Mouse (Mus musculus) embryonic facial prominence, embryonic 14.5 days (tissue): Measurements from ENCODE around the gene Tom1l2. TPM values are rescaled to one million over a fixed set of nuclear protein-coding genes. Genes with fewer than 3 reads are reported as not detected.

ENCODE experiments used
- ATAC-seq: fragments of 200-750 bp; cut with Nextera tagmentation; 2 replicates; pipeline ENCODE4 v1.8.0; 2017; ENCODE audit warnings: low read depth, moderate number of reproducible peaks, moderate TSS enrichment
- DNase-seq: peaks from one replicate; pipeline ENCODE4 v3.0.0-alpha.2; 2015; ENCODE audit warnings: low spot score
- H3K27ac ChIP-seq: fragments of 300-500 bp; sonication (generic); replicated peaks from 2 replicates; pipeline ENCODE4 v1.5.1; 2014; ENCODE audit warnings: low read depth, mild to moderate bottlenecking, low read length, moderate library complexity
- H3K27me3 ChIP-seq: fragments of 300-500 bp; sonication (generic); replicated peaks from 2 replicates; pipeline ENCODE4 v1.6.1; 2014; ENCODE audit warnings: low read length; ENCODE audit not compliant: control insufficient read depth, insufficient read depth
- H3K36me3 ChIP-seq: fragments of 300-500 bp; sonication (generic); 2 replicates; pipeline ENCODE4 v1.6.1; 2014; ENCODE audit warnings: low read length, mixed read lengths; ENCODE audit not compliant: control insufficient read depth, insufficient read depth
- H3K4me1 ChIP-seq: fragments of 300-500 bp; sonication (generic); 2 replicates; pipeline ENCODE4 v1.6.1; 2014; ENCODE audit warnings: antibody characterized with exemption, low read length; ENCODE audit not compliant: control insufficient read depth, insufficient read depth
- H3K4me2 ChIP-seq: fragments of 300-500 bp; sonication (generic); 2 replicates; pipeline ENCODE4 v1.6.1; 2014; ENCODE audit warnings: low read depth, mild to moderate bottlenecking, low read length, moderate library complexity, mixed read lengths
- H3K4me3 ChIP-seq: fragments of 300-500 bp; sonication (generic); 2 replicates; pipeline ENCODE4 v1.5.1; 2014; ENCODE audit warnings: low read depth, mild to moderate bottlenecking, low read length
- H3K9ac ChIP-seq: fragments of 300-500 bp; sonication (generic); 2 replicates; pipeline ENCODE4 v1.6.1; 2014; ENCODE audit warnings: low read depth, mild to moderate bottlenecking, low read length, moderate library complexity, mixed read lengths
- H3K9me3 ChIP-seq: fragments of 300-500 bp; sonication (generic); 2 replicates; pipeline ENCODE4 v1.6.1; 2016; ENCODE audit warnings: low read length; ENCODE audit not compliant: control insufficient read depth
- WGBS: fragments of 180-500 bp; shearing (Covaris S2); extraction: QIAGEN DNeasy Blood & Tissue Kit; methylation state at CpG from one replicate; pipeline ENCODE4 v1.1.7; 2014; 5-methylcytosine and 5-hydroxymethylcytosine counted together
- polyA plus RNA-seq: library from polyadenylated mRNA; unstranded; fragments of >200 nt; fragmentation: Nextera tagmentation; extraction: Ambion mirVana; gene quantifications from 2 replicates; pipeline ENCODE4 v1.2.1, GENCODE M21; 2014

Gene Tom1l2
- polyA plus RNA-seq, 1 experiment from 2014 or later: 23.4 TPM

GRCm38 (mm10) chr11:60200384-60200783, 152.3 kb downstream of the Tom1l2 start:
- H3K4me2 ChIP-seq: no peak overlapping the region
- ATAC-seq: no peak
- no peak overlapping the region for H3K9ac ChIP-seq
- 92% methylated on average over 11 of the region's 11 CpGs for WGBS
- H3K27me3 ChIP-seq: no peaks in the 10 kb centered on the region
- H3K9me3 ChIP-seq: no peaks in the 10 kb centered on the region
- no peak overlapping the region for H3K27ac ChIP-seq
- no peak overlapping the region for H3K4me3 ChIP-seq
- H3K4me1 ChIP-seq: no peaks in the 10 kb centered on the region
- peaks cover 94% of the 10 kb centered on the region for H3K36me3 ChIP-seq
- no peak for DNase-seq

GRCm38 (mm10) chr11:60199702-60200184, 153.0 kb downstream of the Tom1l2 start:
- peak; percentile 74 for ATAC-seq
- H3K36me3 ChIP-seq: peaks cover 94% of the 10 kb centered on the region
- no peak overlapping the region for H3K9ac ChIP-seq

GRCm38 (mm10) chr11:60198651-60199050, 154.1 kb downstream of the Tom1l2 start:
- Histone ChIP-seq H3K27ac (no peak overlapping the region), H3K36me3 (peaks cover 94% of the 10 kb centered on the region)
- no peak for ATAC-seq

More at GRCm38 (mm10) chr11:60199702-60200184, 153.0 kb downstream of the Tom1l2 start:
- H3K27ac ChIP-seq: no peak overlapping the region; the same call in 1 of the 2 replicates
- WGBS: 24% methylated on average over 18 of the region's 18 CpGs
- H3K4me2 ChIP-seq: no peak overlapping the region
- DNase-seq: peak; percentile 90
- no peaks in the 10 kb centered on the region for H3K27me3 ChIP-seq
- H3K9me3 ChIP-seq: peaks cover 4% of the 10 kb centered on the region
- no peaks in the 10 kb centered on the region for H3K4me1 ChIP-seq
- no peak overlapping the region for H3K4me3 ChIP-seq

GRCm38 (mm10) chr11:60197998-60198619, 154.6 kb downstream of the Tom1l2 start:
- H3K27me3 ChIP-seq: no peaks in the 10 kb centered on the region
- H3K27ac ChIP-seq: no peak overlapping the region; the same call in 1 of the 2 replicates
- H3K4me3 ChIP-seq: no peak overlapping the region
- DNase-seq: no peak
- no peaks in the 10 kb centered on the region for H3K4me1 ChIP-seq
- no peak for ATAC-seq
- H3K9me3 ChIP-seq: peaks cover 11% of the 10 kb centered on the region
- no peak overlapping the region for H3K9ac ChIP-seq
- peaks cover 94% of the 10 kb centered on the region for H3K36me3 ChIP-seq
- WGBS: 77% methylated on average over 22 of the region's 24 CpGs
- no peak overlapping the region for H3K4me2 ChIP-seq

More at GRCm38 (mm10) chr11:60198651-60199050, 154.1 kb downstream of the Tom1l2 start:
- H3K4me1 ChIP-seq: no peaks in the 10 kb centered on the region
- H3K9ac ChIP-seq: no peak overlapping the region
- no peak overlapping the region for H3K4me2 ChIP-seq
- no peak for DNase-seq
- H3K27me3 ChIP-seq: no peaks in the 10 kb centered on the region
- WGBS: 80% methylated on average over 12 of the region's 12 CpGs
- peaks cover 11% of the 10 kb centered on the region for H3K9me3 ChIP-seq
- H3K4me3 ChIP-seq: no peak overlapping the region

- Histone ChIP-seq H3K4me2 (no peak overlapping the region), H3K27ac (no peak overlapping the region), H3K4me1 (no peaks in the 10 kb centered on the region), H3K4me3 (no peak overlapping the region), H3K36me3 (peaks cover 93% of the 10 kb centered on the region), H3K9me3 (peaks cover 11% of the 10 kb centered on the region), H3K27me3 (no peaks in the 10 kb centered on the region), H3K9ac (no peak overlapping the region)
- ATAC-seq: no peak
- 83% methylated on average over 5 of the region's 5 CpGs for WGBS
- no peak for DNase-seq
Measured at GRCm38 (mm10) chr11:60196344-60196743, 156.4 kb downstream of the Tom1l2 start.

GRCm38 (mm10) chr11:60195108-60195507, 157.6 kb downstream of the Tom1l2 start:
- no peak overlapping the region for H3K4me3 ChIP-seq
- no peaks in the 10 kb centered on the region for H3K4me1 ChIP-seq
- DNase-seq (no peak), ATAC-seq (no peak)
- no peak overlapping the region for H3K9ac ChIP-seq
- peaks cover 93% of the 10 kb centered on the region for H3K36me3 ChIP-seq
- no peak overlapping the region for H3K4me2 ChIP-seq
- no peak overlapping the region for H3K27ac ChIP-seq
- H3K9me3 ChIP-seq: peaks cover 11% of the 10 kb centered on the region
- H3K27me3 ChIP-seq: no peaks in the 10 kb centered on the region

- DNase-seq: no peak
- Histone ChIP-seq H3K27me3 (no peaks in the 10 kb centered on the region), H3K27ac (no peak overlapping the region), H3K4me1 (no peaks in the 10 kb centered on the region), H3K9me3 (peaks cover 11% of the 10 kb centered on the region), H3K36me3 (peaks cover 96% of the 10 kb centered on the region), H3K4me2 (no peak overlapping the region), H3K9ac (no peak overlapping the region), H3K4me3 (no peak overlapping the region)
- WGBS: 81% methylated on average over 4 of the region's 4 CpGs
- ATAC-seq: no peak
Measured at GRCm38 (mm10) chr11:60193556-60193955, 159.1 kb downstream of the Tom1l2 start.

GRCm38 (mm10) chr11:60192534-60192933, 160.2 kb downstream of the Tom1l2 start:
- Histone ChIP-seq H3K27ac (no peak overlapping the region), H3K4me3 (no peak overlapping the region), H3K36me3 (peaks cover 96% of the 10 kb centered on the region), H3K9ac (no peak overlapping the region), H3K4me1 (no peaks in the 10 kb centered on the region), H3K27me3 (no peaks in the 10 kb centered on the region), H3K9me3 (peaks cover 11% of the 10 kb centered on the region), H3K4me2 (no peak overlapping the region)
- DNase-seq (no peak), ATAC-seq (no peak)
- WGBS: 80% methylated on average over 6 of the region's 6 CpGs

GRCm38 (mm10) chr11:60190055-60190641, 162.6 kb downstream of the Tom1l2 start:
- Histone ChIP-seq H3K9ac (no peak overlapping the region), H3K4me1 (peaks cover 3% of the 10 kb centered on the region), H3K36me3 (peaks cover 99% of the 10 kb centered on the region), H3K4me3 (no peak overlapping the region), H3K4me2 (no peak overlapping the region), H3K27me3 (no peaks in the 10 kb centered on the region), H3K9me3 (peaks cover 11% of the 10 kb centered on the region), H3K27ac (no peak overlapping the region)
- 90% methylated on average over 14 of the region's 17 CpGs for WGBS
- no peak for ATAC-seq
- no peak for DNase-seq
